Mouse (Mus musculus) kidney, embryonic 14.5 days (tissue): ENCODE measurements around the gene Stk11ip. TPM values are rescaled to one million over a fixed set of nuclear protein-coding genes. Genes with fewer than 3 reads are reported as not detected.

ENCODE experiments used
- ATAC-seq: fragments of 200-750 bp; cut with Nextera tagmentation; 2 replicates; pipeline ENCODE4 v1.8.0; 2017; ENCODE audit warnings: moderate number of reproducible peaks, mild to moderate bottlenecking, moderate TSS enrichment, moderate library complexity; ENCODE audit not compliant: low FRiP score, low TSS enrichment
- H3K27ac ChIP-seq: fragments of 300-500 bp; sonication (generic); 2 replicates; pipeline ENCODE4 v1.5.1; 2014; ENCODE audit warnings: low read depth, mild to moderate bottlenecking, low read length, moderate library complexity, mixed read lengths
- H3K27me3 ChIP-seq: fragments of 300-500 bp; sonication (generic); 2 replicates; pipeline ENCODE4 v1.6.1; 2014; ENCODE audit warnings: mild to moderate bottlenecking, low read length; ENCODE audit not compliant: control insufficient read depth, insufficient read depth
- H3K36me3 ChIP-seq: fragments of 300-500 bp; sonication (generic); 2 replicates; pipeline ENCODE4 v1.6.1; 2014; ENCODE audit warnings: low read length, mixed read lengths; ENCODE audit not compliant: control insufficient read depth, insufficient read depth
- H3K4me1 ChIP-seq: fragments of 300-500 bp; sonication (generic); 2 replicates; pipeline ENCODE4 v1.6.1; 2014; ENCODE audit warnings: low read length, mixed read lengths; ENCODE audit not compliant: control insufficient read depth, insufficient read depth
- H3K4me2 ChIP-seq: fragments of 300-500 bp; sonication (generic); replicated peaks from 2 replicates; pipeline ENCODE4 v1.6.1; 2014; ENCODE audit warnings: low read depth, mild to moderate bottlenecking, low read length
- H3K4me3 ChIP-seq: fragments of 300-500 bp; sonication (generic); 2 replicates; pipeline ENCODE4 v1.5.1; 2014; ENCODE audit warnings: mild to moderate bottlenecking, low read length
- H3K9ac ChIP-seq: fragments of 300-500 bp; sonication (generic); 2 replicates; pipeline ENCODE4 v1.6.1; 2014; ENCODE audit warnings: low read depth, mild to moderate bottlenecking, low read length, moderate library complexity
- H3K9me3 ChIP-seq: fragments of 300-500 bp; sonication (generic); 2 replicates; pipeline ENCODE4 v1.6.1; 2016; ENCODE audit warnings: low read length; ENCODE audit not compliant: control insufficient read depth
- WGBS: fragments of 180-500 bp; shearing (Covaris S2); extraction: QIAGEN DNeasy Blood & Tissue Kit; methylation state at CpG from one replicate; pipeline ENCODE4 v1.1.7; 2014; 5-methylcytosine and 5-hydroxymethylcytosine counted together
- polyA plus RNA-seq: library from polyadenylated mRNA; unstranded; fragments of >200 nt; fragmentation: Nextera tagmentation; extraction: Ambion mirVana; gene quantifications from 2 replicates; pipeline ENCODE4 v1.2.1, GENCODE M21; 2014

Stk11ip gene
- polyA plus RNA-seq, 1 experiment from 2014 or later, result 22.0 TPM

DNA sequence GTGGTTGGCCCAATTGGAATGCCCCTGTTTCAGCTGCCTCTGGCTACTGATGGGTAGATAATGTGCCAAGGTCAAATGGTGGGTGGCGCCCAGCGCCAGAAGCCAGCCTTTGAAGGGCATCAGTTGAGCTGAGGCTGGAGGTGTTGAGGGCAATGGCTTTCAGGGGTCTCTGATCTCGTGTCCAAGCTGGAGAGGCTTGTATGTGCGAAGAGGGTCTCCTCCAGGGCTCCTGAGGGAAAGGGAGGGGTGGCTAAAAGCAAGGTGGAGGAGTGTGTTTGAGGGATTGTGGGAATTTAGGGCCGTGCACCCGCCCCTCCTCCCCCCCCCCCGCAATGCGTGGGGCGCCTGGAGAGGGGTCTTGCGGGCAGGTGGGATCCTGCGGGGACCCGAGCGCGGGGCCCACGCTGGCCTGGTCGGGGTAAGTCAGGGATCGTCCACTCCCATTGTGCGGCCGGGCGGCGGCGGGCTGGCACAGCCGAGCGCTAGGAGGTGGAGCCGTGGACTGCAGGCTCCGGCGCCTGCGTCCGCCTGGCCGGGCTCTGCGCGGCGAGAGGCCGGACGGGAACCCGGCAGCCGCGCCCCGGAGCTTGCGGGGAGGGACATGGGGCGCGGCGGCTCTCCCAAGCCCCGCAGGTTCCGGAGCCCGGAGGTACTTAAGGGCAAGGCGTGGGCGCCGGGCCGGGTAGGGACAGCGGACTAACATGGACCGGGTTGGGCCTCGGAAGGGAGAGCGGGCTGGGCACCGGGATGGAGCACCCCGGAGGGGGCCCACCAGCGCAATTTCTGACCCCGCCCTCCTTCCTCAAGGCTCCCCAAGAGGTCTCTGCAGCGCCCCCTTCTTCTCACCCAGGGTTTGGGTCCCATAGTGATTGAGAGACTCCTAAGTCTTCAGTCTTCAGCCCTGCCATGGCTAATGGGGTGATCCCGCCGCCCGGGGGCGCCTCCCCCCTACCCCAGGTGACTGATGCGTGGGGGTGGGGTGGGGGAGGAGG lies 24.9 kb downstream of the Stk11ip start, which contains the start of gene Slc4a3:
Slc4a3 (plus strand) TSS at position 302 of the 992 bp plus-strand sequence.
- no peaks in the 10 kb centered on the region for H3K27me3 ChIP-seq
- H3K4me3 ChIP-seq, result peak within 1 kb of the TSS; percentile 63
- H3K27ac ChIP-seq, result peak within 1 kb of the TSS; percentile 84
- H3K9ac ChIP-seq, result peak within 1 kb of the TSS; percentile 78
- H3K4me2 ChIP-seq, result peak within 1 kb of the TSS; percentile 81
- peaks cover 24% of the 10 kb centered on the region for H3K36me3 ChIP-seq
- ATAC-seq, result peak; percentile 89
- WGBS, result under 1% methylated on average over 59 of the region's 64 CpGs
- H3K4me1 ChIP-seq, result peaks cover 9% of the 10 kb centered on the region
- H3K9me3 ChIP-seq, result no peaks in the 10 kb centered on the region

DNA sequence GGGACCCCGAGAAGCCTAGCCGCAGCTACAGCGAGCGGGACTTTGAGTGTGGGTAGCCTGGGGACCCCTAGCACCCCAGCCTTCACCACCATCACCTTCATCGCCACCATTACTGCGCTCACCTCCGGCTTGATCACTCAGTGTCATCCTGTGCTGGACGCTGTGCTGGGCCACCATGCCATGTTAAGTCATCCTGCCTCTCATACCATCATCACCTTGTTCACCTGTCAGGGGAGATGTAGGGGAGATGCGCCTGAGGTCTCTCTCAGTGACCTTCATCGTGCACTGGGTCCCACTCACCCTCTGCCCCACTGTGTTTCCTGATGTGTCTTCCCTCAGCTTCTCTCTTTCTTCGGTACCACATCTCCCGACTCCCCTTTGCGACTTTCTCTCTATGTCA lies 26.0 kb downstream of the Stk11ip start:
- Histone ChIP-seq H3K4me2 (peak overlapping the region; percentile 81), H3K4me1 (peaks cover 9% of the 10 kb centered on the region), H3K4me3 (peak overlapping the region; percentile 63), H3K36me3 (peaks cover 34% of the 10 kb centered on the region), H3K27ac (no peak overlapping the region), H3K9me3 (no peaks in the 10 kb centered on the region), H3K27me3 (no peaks in the 10 kb centered on the region), H3K9ac (no peak overlapping the region)
- no peak for ATAC-seq
- 94% methylated on average over 13 of the region's 13 CpGs for WGBS

GRCm38 (mm10) chr1:75548083-75548482 lies 26.8 kb downstream of the Stk11ip start:
- peaks cover 41% of the 10 kb centered on the region for H3K36me3 ChIP-seq
- H3K4me3 ChIP-seq, result no peak overlapping the region
- H3K9me3 ChIP-seq, result no peaks in the 10 kb centered on the region
- no peak overlapping the region for H3K9ac ChIP-seq
- WGBS, result 93% methylated on average over 3 of the region's 3 CpGs
- no peak overlapping the region for H3K27ac ChIP-seq
- H3K27me3 ChIP-seq, result no peaks in the 10 kb centered on the region
- H3K4me2 ChIP-seq, result no peak overlapping the region
- H3K4me1 ChIP-seq, result peaks cover 9% of the 10 kb centered on the region
- no peak for ATAC-seq

DNA sequence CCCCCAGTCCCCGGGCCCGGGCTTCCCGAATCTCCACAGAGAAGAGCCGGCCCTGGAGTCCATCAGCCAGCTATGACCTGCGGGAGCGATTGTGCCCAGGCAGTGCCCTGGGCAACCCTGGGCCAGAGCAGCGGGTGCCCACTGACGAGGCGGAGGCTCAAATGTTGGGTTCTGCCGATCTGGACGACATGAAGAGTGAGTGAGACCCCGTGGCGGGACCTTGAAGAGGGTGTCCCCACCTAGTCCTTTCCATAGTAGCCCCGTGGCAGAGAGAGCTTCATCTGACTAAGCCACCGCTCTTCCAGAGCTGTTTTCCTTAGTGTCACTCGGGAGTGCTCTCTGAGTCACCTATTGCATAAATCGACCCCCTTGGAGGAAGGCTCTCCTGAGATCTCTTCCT lies 27.5 kb downstream of the Stk11ip start:
- WGBS, result 88% methylated on average over 17 of the region's 17 CpGs
- H3K36me3 ChIP-seq, result peaks cover 49% of the 10 kb centered on the region
- H3K9me3 ChIP-seq, result no peaks in the 10 kb centered on the region
- no peak overlapping the region for H3K27ac ChIP-seq
- H3K4me3 ChIP-seq, result no peak overlapping the region
- ATAC-seq, result no peak
- H3K27me3 ChIP-seq, result no peaks in the 10 kb centered on the region
- no peak overlapping the region for H3K4me2 ChIP-seq
- H3K9ac ChIP-seq, result no peak overlapping the region
- peaks cover 9% of the 10 kb centered on the region for H3K4me1 ChIP-seq

DNA sequence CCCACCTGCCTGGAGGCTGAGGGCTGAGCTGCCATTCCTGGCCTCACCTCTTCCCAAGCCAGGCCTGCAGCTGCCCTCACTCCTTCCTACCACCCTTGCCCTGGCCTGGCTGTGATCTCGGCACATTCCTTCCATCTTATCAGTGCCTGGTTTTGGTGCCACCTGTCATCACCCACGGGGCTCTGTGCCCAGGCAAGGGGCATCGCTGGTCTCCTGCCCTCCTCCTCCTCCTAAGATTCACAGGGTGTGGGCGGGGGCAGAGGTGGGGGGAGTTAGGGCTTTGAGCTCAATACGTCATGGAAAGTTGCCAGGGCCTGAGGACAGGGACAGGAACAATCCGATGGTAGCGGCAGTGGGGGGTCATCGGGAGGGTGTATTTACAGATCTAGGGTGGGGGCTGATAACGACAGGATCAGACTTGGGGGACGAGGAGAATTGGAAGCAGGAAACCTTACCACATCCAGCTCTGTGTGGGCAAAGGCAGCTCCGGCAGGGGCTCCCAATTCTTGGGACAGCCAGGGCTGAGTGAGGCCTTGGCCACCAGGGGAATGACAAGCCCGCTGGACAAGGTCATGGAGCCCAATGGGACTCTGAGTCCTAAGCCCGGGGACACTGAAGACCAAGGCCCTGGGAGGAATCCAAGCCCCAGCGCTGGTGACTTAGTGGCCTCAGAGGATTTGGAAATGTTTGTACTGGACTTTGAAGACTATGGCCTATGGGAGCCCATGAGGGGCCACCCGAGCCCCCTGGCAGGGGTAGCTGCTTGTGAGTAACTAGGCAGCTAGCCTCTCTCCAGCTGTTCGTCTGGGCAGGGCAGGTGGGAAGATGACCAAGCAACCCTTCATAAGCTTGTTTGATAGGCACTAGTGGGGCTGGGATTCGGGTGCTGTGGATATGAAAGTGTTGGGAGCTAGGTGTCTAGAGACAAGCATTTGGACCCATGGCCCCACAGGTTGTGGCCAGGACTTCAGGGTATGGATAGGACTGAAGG lies 28.3 kb downstream of the Stk11ip start:
- Histone ChIP-seq H3K4me1 (peaks cover 9% of the 10 kb centered on the region), H3K27ac (no peak overlapping the region), H3K9ac (no peak overlapping the region), H3K4me2 (no peak overlapping the region), H3K27me3 (no peaks in the 10 kb centered on the region), H3K36me3 (peaks cover 54% of the 10 kb centered on the region), H3K4me3 (no peak overlapping the region), H3K9me3 (no peaks in the 10 kb centered on the region)
- 85% methylated on average over 17 of the region's 17 CpGs for WGBS
- ATAC-seq, result no peak

GRCm38 (mm10) chr1:75550586-75550985 lies 29.3 kb downstream of the Stk11ip start:
- Histone ChIP-seq H3K36me3 (peaks cover 63% of the 10 kb centered on the region), H3K9ac (no peak overlapping the region), H3K4me2 (no peak overlapping the region), H3K9me3 (no peaks in the 10 kb centered on the region), H3K27me3 (no peaks in the 10 kb centered on the region), H3K4me3 (no peak overlapping the region), H3K27ac (no peak overlapping the region), H3K4me1 (peaks cover 6% of the 10 kb centered on the region)
- no peak for ATAC-seq
- WGBS, result 75% methylated on average over 15 of the region's 15 CpGs

- Histone ChIP-seq H3K9ac (no peak overlapping the region), H3K27me3 (no peaks in the 10 kb centered on the region), H3K27ac (no peak overlapping the region), H3K4me2 (no peak overlapping the region), H3K4me1 (peaks cover 6% of the 10 kb centered on the region; the same call in 1 of the 2 replicates), H3K36me3 (peaks cover 64% of the 10 kb centered on the region), H3K4me3 (no peak overlapping the region), H3K9me3 (no peaks in the 10 kb centered on the region)
- WGBS, result 96% methylated on average over 6 of the region's 7 CpGs
- ATAC-seq, result no peak
These were observed 34.4 kb downstream of the Stk11ip start for GRCm38 (mm10) chr1:75555680-75556079.

DNA sequence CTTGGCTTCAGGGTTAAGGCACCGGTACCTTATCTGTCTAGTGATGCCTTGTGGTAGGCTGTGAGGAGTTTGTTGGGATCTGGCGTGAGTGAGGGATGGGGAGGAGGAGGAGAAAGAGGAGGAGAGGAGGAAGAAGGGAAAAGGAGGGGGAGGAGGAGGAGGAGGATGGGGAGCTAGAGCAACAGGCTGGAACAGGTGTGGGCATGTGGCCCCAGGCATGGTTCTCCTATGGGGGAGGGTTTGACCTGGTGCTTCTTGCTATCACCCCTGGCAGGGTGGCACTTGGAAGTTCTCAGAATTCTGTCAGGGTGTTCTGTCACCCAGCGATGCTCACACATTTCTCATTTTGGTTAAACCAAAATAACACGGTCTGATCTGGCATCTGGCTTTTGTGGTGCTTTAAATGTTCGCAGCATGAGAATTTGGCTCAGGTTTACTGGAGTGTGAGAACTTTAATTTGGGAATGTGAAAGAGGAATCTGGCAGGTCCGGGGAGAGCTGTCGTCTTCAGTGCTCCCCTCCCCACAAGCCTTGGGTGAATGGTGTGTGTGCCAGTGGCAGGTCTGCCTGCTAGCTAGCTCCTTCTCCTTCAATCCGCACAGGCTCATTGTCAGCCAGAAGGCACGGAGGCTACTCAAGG lies 34.9 kb downstream of the Stk11ip start:
- no peaks in the 10 kb centered on the region for H3K27me3 ChIP-seq
- H3K4me1 ChIP-seq, result peaks cover 6% of the 10 kb centered on the region; the same call in 1 of the 2 replicates
- no peak overlapping the region for H3K27ac ChIP-seq
- H3K4me3 ChIP-seq, result no peak overlapping the region
- H3K9ac ChIP-seq, result no peak overlapping the region
- no peaks in the 10 kb centered on the region for H3K9me3 ChIP-seq
- no peak for ATAC-seq
- H3K36me3 ChIP-seq, result peaks cover 58% of the 10 kb centered on the region
- H3K4me2 ChIP-seq, result no peak overlapping the region
- WGBS, result 85% methylated on average over 9 of the region's 9 CpGs
